Mouse (Mus musculus): ENCODE measurements around the gene Col9a1. TPM values are rescaled to one million over a fixed set of nuclear protein-coding genes. Genes with fewer than 3 reads are reported as not detected.

Gene Col9a1
- polyA plus RNA-seq, 1 experiment from 2014 or later: 0.70 TPM

DNA sequence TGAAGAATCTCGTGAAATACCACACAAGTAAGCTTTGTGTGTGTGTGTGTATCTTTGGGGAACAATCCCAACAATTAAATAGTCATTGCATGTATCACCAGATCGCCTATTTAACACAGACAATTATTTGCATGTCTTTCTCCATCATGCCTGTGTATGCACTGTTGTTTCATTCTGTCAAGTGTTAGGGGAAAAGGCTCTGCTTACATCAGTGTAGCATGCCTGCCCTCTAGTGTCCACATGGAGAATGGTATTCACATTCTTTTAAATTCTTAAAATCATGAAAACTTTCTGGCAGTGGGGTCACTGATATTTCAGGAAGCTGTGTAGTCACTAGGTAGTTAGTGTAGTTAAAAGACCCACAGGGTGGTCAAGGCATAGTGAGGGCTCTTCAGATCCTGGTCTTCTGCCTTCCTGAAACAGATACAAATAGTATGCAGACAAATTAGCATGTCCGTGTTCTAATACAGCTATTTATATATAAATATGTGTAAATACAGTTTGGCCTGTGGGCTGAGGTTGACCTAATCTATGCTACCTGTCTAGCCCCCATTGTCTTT, 71.8 kb downstream of the Col9a1 start:
- H3K27me3 ChIP-seq (replicated peaks): no peaks in the 10 kb centered on the region
- no peaks in the 10 kb centered on the region for H3K9me3 ChIP-seq (replicated peaks)
- H3K4me2 ChIP-seq: no peak overlapping the region
- H3K9ac ChIP-seq: no peak overlapping the region
- no peaks in the 10 kb centered on the region for H3K4me1 ChIP-seq
- no peak for ATAC-seq
- 50% methylated on average over 3 of the region's 3 CpGs for WGBS (ENCODE audit: insufficient replicate concordance)
- no peaks in the 10 kb centered on the region for H3K36me3 ChIP-seq
- H3K27ac ChIP-seq: no peak overlapping the region
- no peak overlapping the region for H3K4me3 ChIP-seq

DNA sequence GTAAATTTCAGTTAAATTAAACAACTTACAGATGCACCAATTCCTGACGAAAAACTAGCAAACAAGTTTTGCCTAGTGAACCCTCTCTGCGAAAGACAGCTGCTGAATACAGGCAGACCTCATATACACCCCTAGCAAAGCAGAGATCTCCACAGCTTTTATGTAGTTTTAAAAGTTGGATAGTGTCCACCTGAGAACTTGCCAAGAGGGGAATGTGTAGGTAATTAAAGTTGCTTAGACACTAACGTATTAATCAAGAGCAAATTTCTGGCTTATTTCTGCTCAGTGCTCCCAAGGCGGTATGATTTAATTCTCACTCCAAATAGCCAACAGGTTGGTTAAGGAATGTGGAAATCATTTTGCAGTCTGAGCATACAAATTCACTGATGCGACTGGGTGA, 80.6 kb downstream of the Col9a1 start:
- Histone ChIP-seq H3K9me3 (replicated peaks) (no peaks in the 10 kb centered on the region), H3K4me1 (no peaks in the 10 kb centered on the region), H3K4me2 (no peak overlapping the region), H3K4me3 (no peak overlapping the region), H3K27ac (no peak overlapping the region), H3K9ac (no peak overlapping the region), H3K36me3 (no peaks in the 10 kb centered on the region), H3K27me3 (replicated peaks) (no peaks in the 10 kb centered on the region)
- WGBS (ENCODE audit: insufficient replicate concordance): 59% methylated on average over 5 of the region's 5 CpGs
- ATAC-seq: no peak

DNA sequence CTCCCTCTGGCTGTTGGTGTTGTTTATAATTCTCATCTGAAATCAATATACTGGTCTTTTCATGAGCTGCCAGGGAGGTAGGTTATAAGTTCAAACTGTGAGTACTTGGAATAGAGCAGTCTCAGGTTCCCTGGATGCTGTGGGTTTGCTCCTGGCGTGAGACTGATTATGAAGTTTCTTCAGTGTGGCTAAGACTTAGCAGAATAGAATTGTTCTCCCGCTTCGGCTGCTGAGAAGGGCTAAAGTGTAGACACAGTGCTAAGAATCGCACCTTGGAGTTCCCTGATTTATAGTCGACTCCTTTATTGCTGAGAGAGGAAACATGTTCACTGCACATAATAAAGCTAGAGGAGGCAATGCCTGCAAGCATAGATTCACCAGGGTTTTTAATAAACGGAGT, 82.0 kb downstream of the Col9a1 start:
- 61% methylated on average over 6 of the region's 6 CpGs for WGBS (ENCODE audit: insufficient replicate concordance)
- ATAC-seq: no peak
- H3K4me1 ChIP-seq: no peaks in the 10 kb centered on the region
- H3K4me3 ChIP-seq: no peak overlapping the region
- no peaks in the 10 kb centered on the region for H3K36me3 ChIP-seq
- H3K9me3 ChIP-seq (replicated peaks): no peaks in the 10 kb centered on the region
- H3K27ac ChIP-seq: no peak overlapping the region
- H3K9ac ChIP-seq: no peak overlapping the region
- no peak overlapping the region for H3K4me2 ChIP-seq
- no peaks in the 10 kb centered on the region for H3K27me3 ChIP-seq (replicated peaks)

DNA sequence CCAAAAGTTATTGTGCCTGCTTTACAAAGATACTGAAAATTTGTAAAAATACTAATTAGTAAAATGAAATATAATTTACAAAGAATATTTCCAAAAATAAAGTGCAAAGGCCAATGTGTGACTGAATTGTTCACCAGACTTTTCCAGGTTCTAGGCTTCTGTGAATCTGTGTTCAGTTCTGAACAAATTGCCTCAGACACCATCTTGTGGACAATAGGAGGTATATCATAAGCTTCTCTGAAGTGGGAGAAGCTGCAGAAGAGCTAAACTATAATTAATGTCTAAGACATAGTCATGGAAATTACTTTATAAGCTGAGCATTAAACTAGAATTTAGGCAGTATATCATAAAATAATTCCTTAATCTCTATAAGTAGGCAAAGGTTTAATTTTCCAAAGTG, 83.8 kb downstream of the Col9a1 start:
- H3K4me3 ChIP-seq: no peak overlapping the region
- no peak overlapping the region for H3K27ac ChIP-seq
- ATAC-seq: no peak
- H3K27me3 ChIP-seq (replicated peaks): no peaks in the 10 kb centered on the region
- no peaks in the 10 kb centered on the region for H3K4me1 ChIP-seq
- no peaks in the 10 kb centered on the region for H3K9me3 ChIP-seq (replicated peaks)
- H3K4me2 ChIP-seq: no peak overlapping the region
- no peaks in the 10 kb centered on the region for H3K36me3 ChIP-seq
- H3K9ac ChIP-seq: no peak overlapping the region

DNA sequence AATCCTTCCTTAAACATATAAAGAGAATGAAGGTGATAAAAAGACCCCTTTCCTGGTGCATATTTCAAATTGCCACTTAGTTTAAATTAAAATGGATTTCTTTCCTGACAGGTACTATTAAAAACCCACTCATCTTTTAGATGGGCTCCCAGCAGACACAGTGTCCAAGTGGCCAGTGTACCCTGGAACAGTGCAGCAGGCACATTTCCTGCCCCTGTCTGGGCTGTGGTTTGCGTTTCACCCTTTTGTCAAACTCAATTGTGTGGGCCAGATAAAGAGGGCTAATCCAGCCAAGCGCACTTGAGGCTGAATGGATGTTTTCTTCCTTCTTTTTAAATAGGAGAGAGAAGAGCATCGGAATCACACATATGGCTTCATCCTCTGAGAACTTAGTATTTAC, 89.6 kb downstream of the Col9a1 start:
- Histone ChIP-seq H3K36me3 (no peaks in the 10 kb centered on the region), H3K4me2 (no peak overlapping the region), H3K27me3 (replicated peaks) (no peaks in the 10 kb centered on the region), H3K27ac (no peak overlapping the region), H3K9ac (no peak overlapping the region), H3K9me3 (replicated peaks) (no peaks in the 10 kb centered on the region), H3K4me1 (no peaks in the 10 kb centered on the region), H3K4me3 (no peak overlapping the region)
- whole genome bisulfite sequencing (ENCODE audit: insufficient replicate concordance): 31% methylated on average over 3 of the region's 3 CpGs
- ATAC-seq: no peak

DNA sequence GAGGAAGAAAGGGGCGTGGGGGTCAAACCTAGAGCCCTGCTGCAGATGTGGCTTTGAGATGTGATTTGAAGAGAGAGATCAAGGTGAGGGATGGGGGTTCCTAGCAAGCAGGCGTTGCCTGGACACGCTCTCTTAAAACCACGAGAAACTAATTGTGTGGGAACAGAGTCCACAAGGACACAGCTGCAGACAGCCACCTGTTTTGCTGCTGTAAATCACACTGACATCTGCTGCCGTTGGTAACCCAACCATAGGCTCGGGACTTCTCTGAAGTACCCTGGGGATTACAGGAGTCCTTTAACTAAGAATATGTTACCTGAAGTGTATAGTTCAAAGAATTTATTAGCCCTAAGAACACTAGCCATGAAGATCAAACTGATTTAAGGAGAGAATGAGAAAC, 109.0 kb downstream of the Col9a1 start:
- no peaks in the 10 kb centered on the region for H3K9me3 ChIP-seq (replicated peaks)
- no peak for ATAC-seq

DNA sequence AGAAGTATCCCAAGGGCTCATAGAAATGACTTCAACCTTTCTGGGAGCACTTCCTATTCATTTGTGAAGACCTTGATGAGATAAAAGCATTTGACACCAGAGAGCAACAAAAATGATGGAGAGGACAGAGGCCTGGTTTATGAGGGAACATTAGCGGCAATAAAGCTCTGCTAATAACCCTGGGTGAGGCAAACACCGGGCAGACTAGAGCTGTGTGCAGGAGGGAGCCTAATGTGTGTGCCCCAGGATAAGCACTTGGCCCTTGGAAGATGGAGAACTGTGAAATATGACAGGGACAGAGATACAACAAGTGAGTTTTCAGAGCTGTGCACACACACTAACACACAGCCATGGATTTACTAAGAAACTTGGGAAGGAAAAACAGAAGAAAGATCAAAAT, 115.1 kb downstream of the Col9a1 start:
- H3K4me2 ChIP-seq: no peak overlapping the region
- WGBS (ENCODE audit: insufficient replicate concordance): 80% methylated on average over 2 of the region's 2 CpGs
- no peak for ATAC-seq

More for the DNA sequence above, 109.0 kb downstream of the Col9a1 start:
- no peaks in the 10 kb centered on the region for H3K4me1 ChIP-seq
- WGBS (ENCODE audit: insufficient replicate concordance): 59% methylated on average over 6 of the region's 6 CpGs
- no peaks in the 10 kb centered on the region for H3K36me3 ChIP-seq
- no peaks in the 10 kb centered on the region for H3K27me3 ChIP-seq (replicated peaks)
- no peak overlapping the region for H3K4me3 ChIP-seq
- no peak overlapping the region for H3K9ac ChIP-seq
- no peak overlapping the region for H3K27ac ChIP-seq
- no peak overlapping the region for H3K4me2 ChIP-seq

DNA sequence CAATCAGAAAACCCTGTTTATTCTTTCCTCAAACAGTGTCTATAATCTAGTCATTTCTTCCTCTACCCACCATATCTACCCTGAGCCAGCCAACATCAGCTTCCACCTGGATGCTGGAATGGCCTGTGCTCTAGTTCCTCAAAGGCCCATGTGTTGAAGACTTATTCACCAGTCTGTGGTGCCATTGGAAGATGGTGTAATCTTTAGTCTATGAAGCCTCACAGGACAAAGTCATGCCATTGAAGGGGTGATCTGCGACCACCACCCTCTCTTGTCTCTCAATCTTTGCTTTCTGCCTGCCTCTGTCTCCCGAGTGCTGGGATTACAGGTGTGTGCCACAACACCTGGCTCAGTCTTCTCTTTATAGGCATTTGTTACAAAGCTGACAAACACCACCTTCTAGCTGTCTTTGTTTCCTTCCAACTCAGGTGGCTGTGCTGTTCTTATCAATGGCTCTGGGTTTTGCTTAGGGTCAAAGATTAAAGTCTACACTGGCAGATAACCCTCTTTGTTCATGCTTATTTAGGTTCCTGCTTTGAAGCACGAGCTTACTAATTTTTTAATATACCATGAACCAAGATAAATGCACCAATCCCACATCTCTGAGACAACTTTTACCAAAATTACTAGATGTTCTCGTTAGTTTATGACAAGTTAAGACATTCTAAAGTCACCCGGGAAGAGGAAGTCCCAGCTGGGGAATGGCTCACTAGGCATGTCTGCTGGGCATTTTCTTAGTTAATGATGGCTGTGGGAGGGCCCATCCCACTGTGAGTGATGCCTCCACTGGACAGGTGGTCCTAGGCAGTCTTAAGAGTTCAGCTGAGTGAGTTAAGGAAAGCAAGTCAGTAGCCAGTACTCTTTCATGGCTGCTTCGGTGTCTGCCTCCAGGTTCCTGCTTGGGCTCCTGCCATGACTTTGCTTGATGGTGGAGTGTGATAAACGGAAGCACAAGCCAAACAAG, 117.9 kb downstream of the Col9a1 start:
- Histone ChIP-seq H3K4me1 (no peaks in the 10 kb centered on the region), H3K27me3 (replicated peaks) (no peaks in the 10 kb centered on the region), H3K27ac (no peak overlapping the region), H3K9ac (no peak overlapping the region), H3K36me3 (no peaks in the 10 kb centered on the region), H3K4me3 (no peak overlapping the region), H3K4me2 (no peak overlapping the region), H3K9me3 (replicated peaks) (no peaks in the 10 kb centered on the region)
- ATAC-seq: no peak
- 57% methylated on average over 7 of the region's 7 CpGs for WGBS (ENCODE audit: insufficient replicate concordance)

More for the DNA sequence above, 115.1 kb downstream of the Col9a1 start:
- Histone ChIP-seq H3K27ac (no peak overlapping the region), H3K36me3 (no peaks in the 10 kb centered on the region), H3K9ac (no peak overlapping the region), H3K9me3 (replicated peaks) (no peaks in the 10 kb centered on the region), H3K4me3 (no peak overlapping the region), H3K27me3 (replicated peaks) (no peaks in the 10 kb centered on the region), H3K4me1 (no peaks in the 10 kb centered on the region)

DNA sequence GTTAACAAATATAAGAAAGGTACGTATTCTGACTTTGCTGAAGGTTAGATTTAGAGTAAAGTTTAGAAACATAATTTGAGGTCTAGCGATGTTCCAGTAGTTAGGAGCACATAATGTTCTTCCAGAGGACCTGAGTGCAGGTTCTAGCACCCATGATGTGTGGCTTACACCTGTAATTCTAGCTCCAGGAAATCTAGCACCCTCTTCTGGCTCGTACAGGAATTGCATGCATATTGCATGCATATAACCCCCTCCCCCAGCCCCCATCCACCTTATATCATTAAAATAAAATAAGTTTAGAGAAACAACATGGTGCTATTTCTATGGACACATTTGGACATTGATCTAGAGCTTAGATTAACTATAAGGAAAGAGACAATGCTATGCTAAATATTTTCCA, 123.3 kb downstream of the Col9a1 start:
- Histone ChIP-seq H3K4me2 (no peak overlapping the region), H3K9ac (no peak overlapping the region), H3K4me3 (no peak overlapping the region), H3K36me3 (no peaks in the 10 kb centered on the region), H3K27ac (no peak overlapping the region), H3K27me3 (replicated peaks) (no peaks in the 10 kb centered on the region), H3K9me3 (replicated peaks) (no peaks in the 10 kb centered on the region), H3K4me1 (no peaks in the 10 kb centered on the region)
- ATAC-seq: no peak
- WGBS (ENCODE audit: insufficient replicate concordance): 66% methylated on average over 3 of the region's 3 CpGs

Other genes with a start within 250 kb of the Col9a1 start
- gene Sdhaf4, start 172.0 kb upstream of the Col9a1 start, polyA plus RNA-seq (2016; fragmentation: Nextera tagmentation; extraction: Ambion mirVana): 46.4 and 50.7 TPM in 2 replicates
- gene Fam135a, start 77.3 kb upstream of the Col9a1 start, polyA plus RNA-seq (2016; fragmentation: Nextera tagmentation; extraction: Ambion mirVana): 7.8 and 8.6 TPM in 2 replicates

Data from liver, embryonic 12.5 days (tissue).